Mouse (Mus musculus): ENCODE data around the gene Snd1. TPM values are rescaled to one million over a fixed set of nuclear protein-coding genes. Genes with fewer than 3 reads are reported as not detected.

Gene Snd1
- polyA plus RNA-seq, 1 experiment: 58.9 TPM

GRCm38 (mm10) chr6:28766622-28767021, 291.7 kb downstream of the Snd1 start:
- Histone ChIP-seq H3K4me1 (ENCODE audit: control insufficient read depth, insufficient read depth, low read length) (peaks cover 2% of the 10 kb centered on the region; the same call in 1 of the 2 replicates), H3K27ac (ENCODE audit: insufficient read depth, low read depth, low read length) (no peak overlapping the region), H3K4me3 (ENCODE audit: insufficient read depth, low read length) (no peak overlapping the region)
- TF ChIP-seq POLR2A (IDR thresholded peaks at IDR 0.05; ENCODE audit: borderline replicate concordance, low read depth, low read length): no peak
- TF ChIP-seq CTCF (IDR thresholded peaks at IDR 0.05; ENCODE audit: low read depth, low read length): no peak

GRCm38 (mm10) chr6:28767891-28768481, 293.0 kb downstream of the Snd1 start:
- Histone ChIP-seq H3K4me3 (ENCODE audit: insufficient read depth, low read length) (no peak overlapping the region), H3K4me1 (ENCODE audit: control insufficient read depth, insufficient read depth, low read length) (peaks cover 2% of the 10 kb centered on the region; the same call in 1 of the 2 replicates), H3K27ac (ENCODE audit: insufficient read depth, low read depth, low read length) (no peak overlapping the region)
- no peak for TF ChIP-seq CTCF (IDR thresholded peaks at IDR 0.05; ENCODE audit: low read depth, low read length)
- TF ChIP-seq POLR2A (IDR thresholded peaks at IDR 0.05; ENCODE audit: borderline replicate concordance, low read depth, low read length): no peak

- Histone ChIP-seq H3K4me3 (ENCODE audit: insufficient read depth, low read length) (no peak overlapping the region), H3K27ac (ENCODE audit: insufficient read depth, low read depth, low read length) (no peak overlapping the region), H3K4me1 (ENCODE audit: control insufficient read depth, insufficient read depth, low read length) (peaks cover 2% of the 10 kb centered on the region; the same call in 1 of the 2 replicates)
- TF ChIP-seq POLR2A (IDR thresholded peaks at IDR 0.05; ENCODE audit: borderline replicate concordance, low read depth, low read length) (no peak), CTCF (IDR thresholded peaks at IDR 0.05; ENCODE audit: low read depth, low read length) (no peak)
These were observed 296.4 kb downstream of the Snd1 start for GRCm38 (mm10) chr6:28771331-28771730.

- Histone ChIP-seq H3K4me3 (ENCODE audit: insufficient read depth, low read length) (no peak overlapping the region), H3K27ac (ENCODE audit: insufficient read depth, low read depth, low read length) (no peak overlapping the region), H3K4me1 (ENCODE audit: control insufficient read depth, insufficient read depth, low read length) (no peaks in the 10 kb centered on the region)
- TF ChIP-seq CTCF (IDR thresholded peaks at IDR 0.05; ENCODE audit: low read depth, low read length): no peak
- TF ChIP-seq POLR2A (IDR thresholded peaks at IDR 0.05; ENCODE audit: borderline replicate concordance, low read depth, low read length): no peak
These were observed 306.8 kb downstream of the Snd1 start for GRCm38 (mm10) chr6:28781696-28782095.

GRCm38 (mm10) chr6:28783082-28783647, 308.2 kb downstream of the Snd1 start:
- Histone ChIP-seq H3K27ac (ENCODE audit: insufficient read depth, low read depth, low read length) (no peak overlapping the region), H3K4me1 (ENCODE audit: control insufficient read depth, insufficient read depth, low read length) (no peaks in the 10 kb centered on the region), H3K4me3 (ENCODE audit: insufficient read depth, low read length) (no peak overlapping the region)
- TF ChIP-seq CTCF (IDR thresholded peaks at IDR 0.05; ENCODE audit: low read depth, low read length) (no peak), POLR2A (IDR thresholded peaks at IDR 0.05; ENCODE audit: borderline replicate concordance, low read depth, low read length) (no peak)

- H3K27ac ChIP-seq (ENCODE audit: insufficient read depth, low read depth, low read length): no peak overlapping the region
- no peak overlapping the region for H3K4me3 ChIP-seq (ENCODE audit: insufficient read depth, low read length)
- TF ChIP-seq POLR2A (IDR thresholded peaks at IDR 0.05; ENCODE audit: borderline replicate concordance, low read depth, low read length): no peak
- TF ChIP-seq CTCF (IDR thresholded peaks at IDR 0.05; ENCODE audit: low read depth, low read length): no peak
- H3K4me1 ChIP-seq (ENCODE audit: control insufficient read depth, insufficient read depth, low read length): no peaks in the 10 kb centered on the region
These were observed 309.0 kb downstream of the Snd1 start for GRCm38 (mm10) chr6:28783953-28784352.

- no peak overlapping the region for H3K4me3 ChIP-seq (ENCODE audit: insufficient read depth, low read length)
- H3K27ac ChIP-seq (ENCODE audit: insufficient read depth, low read depth, low read length): no peak overlapping the region
- no peaks in the 10 kb centered on the region for H3K4me1 ChIP-seq (ENCODE audit: control insufficient read depth, insufficient read depth, low read length)
- no peak for TF ChIP-seq CTCF (IDR thresholded peaks at IDR 0.05; ENCODE audit: low read depth, low read length)
- TF ChIP-seq POLR2A (IDR thresholded peaks at IDR 0.05; ENCODE audit: borderline replicate concordance, low read depth, low read length): no peak
These were observed 310.8 kb downstream of the Snd1 start for GRCm38 (mm10) chr6:28785770-28786169.

GRCm38 (mm10) chr6:28787133-28787532, 312.2 kb downstream of the Snd1 start:
- Histone ChIP-seq H3K4me1 (ENCODE audit: control insufficient read depth, insufficient read depth, low read length) (no peaks in the 10 kb centered on the region), H3K27ac (ENCODE audit: insufficient read depth, low read depth, low read length) (no peak overlapping the region), H3K4me3 (ENCODE audit: insufficient read depth, low read length) (no peak overlapping the region)
- no peak for TF ChIP-seq CTCF (IDR thresholded peaks at IDR 0.05; ENCODE audit: low read depth, low read length)
- no peak for TF ChIP-seq POLR2A (IDR thresholded peaks at IDR 0.05; ENCODE audit: borderline replicate concordance, low read depth, low read length)

GRCm38 (mm10) chr6:28789685-28790084, 314.7 kb downstream of the Snd1 start:
- H3K27ac ChIP-seq (ENCODE audit: insufficient read depth, low read depth, low read length): no peak overlapping the region
- no peaks in the 10 kb centered on the region for H3K4me1 ChIP-seq (ENCODE audit: control insufficient read depth, insufficient read depth, low read length)
- TF ChIP-seq POLR2A (IDR thresholded peaks at IDR 0.05; ENCODE audit: borderline replicate concordance, low read depth, low read length): no peak
- no peak for TF ChIP-seq CTCF (IDR thresholded peaks at IDR 0.05; ENCODE audit: low read depth, low read length)
- H3K4me3 ChIP-seq (ENCODE audit: insufficient read depth, low read length): no peak overlapping the region

GRCm38 (mm10) chr6:28791183-28791582, 316.2 kb downstream of the Snd1 start:
- TF ChIP-seq CTCF (IDR thresholded peaks at IDR 0.05; ENCODE audit: low read depth, low read length) (no peak), POLR2A (IDR thresholded peaks at IDR 0.05; ENCODE audit: borderline replicate concordance, low read depth, low read length) (no peak)
- Histone ChIP-seq H3K4me3 (ENCODE audit: insufficient read depth, low read length) (no peak overlapping the region), H3K27ac (ENCODE audit: insufficient read depth, low read depth, low read length) (no peak overlapping the region), H3K4me1 (ENCODE audit: control insufficient read depth, insufficient read depth, low read length) (no peaks in the 10 kb centered on the region)
